ENCODE assay signal across 8 mouse cellular contexts in the genomic region with DNA sequence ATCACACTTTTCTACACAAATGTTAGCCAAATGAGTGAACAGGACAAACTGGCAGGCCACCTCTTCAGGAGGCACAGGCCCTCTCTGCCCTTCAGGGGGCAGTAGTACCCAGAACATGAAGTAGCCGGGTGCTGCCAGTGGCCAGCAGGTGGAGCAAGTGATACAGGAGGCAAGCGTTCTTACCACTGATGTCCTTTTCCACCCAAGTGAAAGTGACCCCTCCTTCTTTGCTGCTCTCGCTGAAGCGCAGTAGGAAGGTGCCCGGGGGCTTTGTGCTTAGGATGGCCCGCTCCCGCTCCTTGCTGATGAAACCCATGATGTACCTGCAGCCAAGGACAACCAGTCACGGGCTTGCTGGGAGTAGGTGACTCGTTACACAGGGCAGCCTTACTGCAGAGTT. TPM values are rescaled to one million over a fixed set of nuclear protein-coding genes. Genes with fewer than 3 reads are reported as not detected.
DNase-seq lines count a peak whose midpoint lies in the region; ATAC-seq and TF ChIP-seq lines count a peak whose summit lies in the region.

No protein-coding gene starts in this region.

- peak; percentile 63 for DNase-seq in Patski (ENCODE audit: low read depth, low spot score)
- peak; percentile 91 for DNase-seq in cerebellum, adult 9-10 months
- peak; percentile 92 for DNase-seq in layer of hippocampus, postnatal 10 days (ENCODE audit: low spot score in 2 of 2)
- DNase-seq in lung, postnatal 14 days, result peak; percentile 94
- DNase-seq in right cerebral cortex, postnatal 10 days (ENCODE audit: low spot score in 2 of 2), result peak; percentile 77 to 86
- peak; percentile 92 for DNase-seq in urinary bladder, postnatal 14 days (ENCODE audit: low spot score)

- ATAC-seq in Patski, result peak; percentile 63
- peak; percentile 91 for ATAC-seq in frontal cortex, adult (ENCODE audit: low TSS enrichment)
- peak; percentile 67 to 74 for ATAC-seq in hematopoietic stem cell, adult 5-6 weeks (replicated peaks in 1 of 2; ENCODE audit: insufficient read depth in 1 of 2, low FRiP score in 2 of 2, low TSS enrichment in 1 of 2, low read depth in 1 of 2, poor library complexity in 2 of 2, severe bottlenecking in 2 of 2)

- CTCF ChIA-PET in Patski (lab: Charles Lee), result interaction anchor here (0.8 to 3.2 kb wide), 7 partner anchors 11 to 164 kb away, joined by 3 to 12 read pairs (median 4); no protein-coding TSS in a partner anchor

- no peaks in the 10 kb centered on the region for H3K27me3 ChIP-seq in Patski

- in situ Hi-C loops in Patski (cut with MboI; ENCODE audit: low pct_unique_long_range_greater_than_20kb), result loop anchor here (5.0 kb wide), 1 partner anchor 64 kb away; no protein-coding TSS in a partner anchor

- POLR2A ChIA-PET in Patski (lab: Charles Lee), result interaction anchor here (1.1 kb wide), 1 partner anchor 46 kb away, joined by 3 read pairs; the partner anchor contains the start of gene Stat3

- peak; percentile 100 for TF ChIP-seq CTCF in Patski (IDR thresholded peaks at IDR 0.05)

RNA-seq across cellular contexts. Expression of gene Stat5a, which starts 34.3 kb away (rescaled TPM):
- polyA plus RNA-seq in Patski (2021), result 14.4 TPM
- 48.2 and 54.6 TPM in 2 replicates for total RNA-seq in hematopoietic stem cell, adult 5-6 weeks (2017)
- total RNA-seq in layer of hippocampus, postnatal 10 days (2021), result 1 to 10 TPM; 2.4 to 3.9 TPM

RNA-seq across cellular contexts. Expression of gene Stat5b, which starts 43.0 kb away (rescaled TPM):
- 26.8 TPM for polyA plus RNA-seq in Patski (2021)
- total RNA-seq in hematopoietic stem cell, adult 5-6 weeks (2017), result 58.8 and 66.2 TPM in 2 replicates
- total RNA-seq in layer of hippocampus, postnatal 10 days (2021), result 10 to 100 TPM; 12.2 to 13.0 TPM

RNA-seq across cellular contexts. Expression of gene Stat3, which starts 45.9 kb away (rescaled TPM):
- polyA plus RNA-seq in Patski (2021), result 152 TPM
- total RNA-seq in hematopoietic stem cell, adult 5-6 weeks (2017), result 108 and 135 TPM in 2 replicates
- total RNA-seq in layer of hippocampus, postnatal 10 days (2021), result 10 to 100 TPM; 35.9 to 39.0 TPM

Comparison
In these comparisons a context has a peak if more than half of its experiments do, and no peak if none do; other contexts are left out.
1. Peak in every context shown above with its lines: DNase-seq and ATAC-seq.
2. RNA of gene Stat5a, which starts 34.3 kb away (total RNA-seq): 48.2 to 54.6 TPM in hematopoietic stem cell, adult 5-6 weeks; 2.4 to 3.9 TPM in layer of hippocampus, postnatal 10 days; every median in the first group is over 10 times any median in the second.